Mouse (Mus musculus): ENCODE results near the gene Hoxa6.

DNA sequence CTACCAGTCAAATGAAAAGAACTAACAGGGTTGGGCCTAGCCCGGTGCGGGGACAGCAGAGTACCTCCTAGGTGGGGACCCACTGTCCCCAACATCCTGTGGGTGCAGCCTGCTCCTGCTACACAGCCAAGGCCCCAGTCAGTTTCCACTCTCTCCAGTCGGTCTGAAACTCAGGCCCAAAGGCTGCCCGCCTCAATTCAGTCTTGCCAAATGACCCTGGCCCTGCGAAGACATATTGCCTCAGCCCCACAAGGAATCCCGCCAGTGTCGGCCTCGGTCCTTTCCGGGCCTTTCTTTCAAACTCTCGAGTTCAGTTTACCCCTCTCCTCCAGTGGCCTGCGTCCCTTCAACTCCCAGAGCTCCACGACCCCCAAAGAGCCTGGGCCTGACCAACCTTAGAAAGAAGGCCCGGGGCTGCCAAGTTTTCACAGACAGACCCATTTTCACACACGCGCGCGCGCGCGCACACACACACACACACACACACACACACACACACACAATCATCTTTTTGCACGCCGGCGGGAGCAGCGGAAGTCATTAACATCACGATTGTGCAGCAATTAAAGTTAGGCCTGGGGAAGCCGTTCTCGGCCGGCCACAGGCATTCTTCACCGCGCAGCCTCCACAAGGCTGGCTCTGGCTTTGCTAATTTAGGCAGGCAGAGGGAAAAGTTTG, 8.3 kb downstream of the Hoxa6 start:
- no peak for TF ChIP-seq CTCF (IDR thresholded peaks at IDR 0.05; ENCODE audit: low read depth, low read length)
- TF ChIP-seq GATA2 (IDR thresholded peaks at IDR 0.05; ENCODE audit: borderline replicate concordance, low read depth, low read length): no peak
- no peak for TF ChIP-seq TAL1 (conservative IDR thresholded peaks at IDR 0.05; ENCODE audit: low read depth, low read length)
- TF ChIP-seq POLR2AphosphoS5 (IDR thresholded peaks at IDR 0.05; ENCODE audit: insufficient replicate concordance, low read depth, low read length): no peak
